Mouse (Mus musculus): Measurements from ENCODE around the gene Gcdh.

The Gcdh gene

DNA sequence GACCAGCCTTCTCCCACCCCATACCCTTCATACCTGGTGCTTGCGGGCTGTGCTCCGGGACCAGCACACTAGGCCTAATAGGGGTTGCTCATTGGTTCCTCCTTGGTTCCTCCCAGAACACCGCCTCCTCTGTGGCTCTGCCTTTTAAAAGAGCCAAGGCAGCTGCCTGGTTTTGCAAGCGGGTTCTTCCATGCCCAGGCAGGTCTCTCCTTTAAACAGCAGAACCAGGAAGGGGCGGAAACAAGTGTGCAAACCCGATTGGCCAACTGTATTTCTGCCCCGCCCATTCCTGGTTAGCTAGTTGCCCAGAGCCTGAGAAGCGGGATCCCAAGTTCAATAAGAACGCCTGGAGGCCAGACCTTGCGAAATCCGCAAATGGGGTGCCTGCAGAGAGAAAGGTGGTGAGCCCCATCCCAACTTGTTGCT, at the start of gene Gcdh:
Gcdh (minus strand) TSS at position 213 of the 426 bp plus-strand sequence.
- peak; percentile 90 to 91 for DNase-seq (ENCODE audit: low spot score in 2 of 2)

GRCm38 (mm10) chr8:84937620-84938485, 44.1 kb upstream of the Gcdh start:
- DNase-seq (ENCODE audit: low spot score in 2 of 2), result no peak

- peak; percentile 60 to 88 for DNase-seq (ENCODE audit: low spot score in 2 of 2)
Observed at GRCm38 (mm10) chr8:84936962-84937546, 43.3 kb upstream of the Gcdh start, which contains the start of gene Mast1. Gene Mast1 (minus strand): TSS chr8:84937359.

- DNase-seq (ENCODE audit: low spot score in 2 of 2), result no peak
Observed at GRCm38 (mm10) chr8:84936041-84936961, 42.6 kb upstream of the Gcdh start.

DNA sequence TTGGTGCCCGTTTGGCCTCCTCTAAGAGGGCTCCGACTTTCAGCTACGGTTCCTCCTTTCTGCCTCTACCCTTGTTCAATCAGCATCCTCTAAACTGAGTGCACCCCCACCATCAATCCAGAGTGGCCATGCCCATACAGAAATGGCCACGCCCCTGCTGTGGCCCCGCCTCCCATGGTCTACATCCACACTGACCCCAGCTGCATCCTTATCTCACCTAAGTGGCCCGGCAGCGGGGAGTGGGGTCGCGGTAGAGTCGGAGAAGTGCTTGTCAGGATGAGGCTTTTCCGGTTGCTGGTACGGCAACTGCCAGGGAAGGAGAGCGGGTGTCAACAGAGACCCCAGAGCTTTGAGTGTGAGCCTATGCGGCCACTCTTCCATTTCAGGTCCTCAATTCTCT, 41.8 kb upstream of the Gcdh start:
- no peak for DNase-seq (ENCODE audit: low spot score in 2 of 2)

DNA sequence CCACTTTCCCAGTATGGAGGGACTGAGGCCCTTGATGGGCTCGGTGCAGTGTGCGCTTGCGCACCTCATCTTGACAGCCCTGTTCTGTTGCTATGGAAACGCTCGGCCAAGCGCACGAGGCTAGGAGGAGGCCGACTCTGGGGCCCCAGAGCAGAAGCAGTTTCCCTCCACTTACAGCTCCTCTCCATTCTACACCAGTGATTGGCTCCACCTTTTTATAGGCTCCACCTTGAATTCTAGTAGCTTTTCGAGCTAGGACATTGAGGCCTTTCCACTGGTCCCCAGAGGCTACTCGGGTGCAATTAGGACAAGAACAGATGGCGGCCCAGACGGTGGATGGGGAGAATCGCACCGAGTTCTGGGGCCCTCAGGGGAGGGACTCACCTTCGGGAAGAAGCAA, 41.1 kb upstream of the Gcdh start:
- DNase-seq (ENCODE audit: low spot score in 2 of 2), result no peak

- DNase-seq (ENCODE audit: low spot score in 2 of 2), result no peak
Observed at GRCm38 (mm10) chr8:84933767-84934559, 40.2 kb upstream of the Gcdh start.

GRCm38 (mm10) chr8:84930582-84930981, 36.9 kb upstream of the Gcdh start:
- no peak for DNase-seq (ENCODE audit: low spot score in 2 of 2)

DNA sequence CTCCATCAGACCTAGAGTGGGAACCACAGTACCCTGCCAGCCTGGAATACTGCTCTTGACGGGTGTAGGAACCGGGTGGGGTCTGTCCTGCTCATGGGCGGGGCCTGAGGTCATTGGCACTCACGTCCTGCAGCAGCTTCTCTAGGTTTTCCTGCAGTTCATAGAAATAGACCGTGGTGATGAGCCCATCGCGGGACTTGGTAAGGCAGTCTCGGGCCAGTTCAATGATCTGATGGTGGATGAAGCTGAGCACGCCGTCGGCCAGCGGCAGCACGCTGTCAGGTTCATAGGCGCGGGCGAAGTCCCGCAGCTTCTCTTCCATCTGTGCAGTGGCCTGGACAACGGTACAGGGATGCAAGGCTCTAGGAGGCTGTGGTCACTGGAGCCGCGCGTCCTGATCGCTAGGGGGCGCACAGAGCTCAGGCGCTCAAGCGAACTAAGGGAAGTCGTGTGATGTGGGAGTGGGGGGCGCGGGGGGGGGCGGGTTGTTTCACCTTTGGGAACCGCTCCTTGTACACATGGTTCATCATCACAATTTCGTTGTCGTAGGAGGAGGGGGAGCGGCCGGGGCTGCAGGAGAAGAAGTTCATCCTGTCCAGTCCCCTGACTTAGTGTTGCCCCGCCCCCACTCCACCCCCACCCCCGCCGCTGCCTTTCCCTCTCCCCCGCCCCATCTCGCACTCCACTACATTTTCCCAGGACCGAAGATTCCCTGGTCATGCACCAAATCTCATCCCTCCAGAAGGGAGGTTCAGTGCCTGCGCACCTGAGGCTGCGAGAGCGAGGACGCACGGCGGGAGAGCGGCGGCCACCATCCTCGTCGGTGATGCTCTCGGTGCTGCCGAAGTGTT, 35.0 kb upstream of the Gcdh start:
- DNase-seq (ENCODE audit: low spot score in 2 of 2), result peak; percentile 65 to 88

DNA sequence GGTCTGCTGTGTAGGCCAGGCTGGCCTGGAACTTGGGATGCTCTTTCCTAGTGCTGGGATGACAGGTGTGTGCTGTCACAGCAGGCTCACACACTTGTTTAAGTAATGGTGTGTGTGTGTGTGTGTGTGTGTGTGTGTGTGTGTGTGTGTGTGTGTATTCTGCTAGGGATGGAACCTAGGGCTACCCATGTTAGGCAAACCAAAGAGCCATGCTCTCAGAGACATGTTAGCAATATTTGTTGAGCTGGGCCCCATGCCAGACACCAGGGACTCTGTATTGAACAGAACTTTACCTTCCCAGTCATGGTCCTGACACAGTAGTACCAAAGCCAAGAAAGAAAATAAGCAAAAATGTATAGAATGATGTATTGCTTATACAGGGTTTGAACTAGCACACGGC, 33.8 kb upstream of the Gcdh start:
- no peak for DNase-seq (ENCODE audit: low spot score in 2 of 2)

DNA sequence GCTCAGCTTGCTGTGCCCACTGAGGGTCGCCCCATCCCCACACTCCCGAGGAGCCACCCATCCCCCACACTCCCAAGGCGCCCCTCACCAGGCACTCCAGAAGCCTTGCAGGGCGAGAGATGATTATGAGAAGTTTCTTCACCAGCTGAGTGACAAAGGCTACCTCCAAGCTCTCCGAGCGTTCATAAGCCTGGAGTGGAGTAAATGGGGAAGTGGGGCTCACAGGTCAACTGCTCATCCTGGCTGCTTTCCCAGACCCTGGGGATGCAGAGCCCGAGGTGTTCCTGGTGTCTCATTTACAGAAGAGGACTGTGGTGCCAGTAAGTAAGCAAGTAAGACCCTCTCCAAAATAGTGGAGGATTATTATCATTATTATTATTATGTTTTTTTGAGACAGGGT, 31.8 kb upstream of the Gcdh start:
- DNase-seq (ENCODE audit: low spot score in 2 of 2), result no peak

DNA sequence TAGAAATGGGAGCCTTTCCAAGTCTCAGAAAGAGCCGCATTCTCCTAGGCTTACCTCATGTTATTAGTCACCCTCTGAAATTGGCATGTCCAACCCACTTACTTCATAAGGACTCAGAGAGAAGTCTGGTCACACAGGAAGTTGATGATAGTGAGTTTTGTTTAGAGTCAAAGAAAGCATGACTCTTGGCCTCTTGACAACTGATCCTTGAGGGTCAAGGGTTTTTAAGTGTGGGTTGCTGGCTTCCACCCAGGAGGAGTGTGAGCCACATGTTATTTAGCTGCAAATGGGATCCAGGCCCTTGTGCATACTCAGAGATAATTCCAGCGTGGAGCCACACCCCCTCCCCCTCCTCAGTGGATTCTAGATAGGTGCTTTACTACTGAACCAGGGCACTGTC, 27.9 kb upstream of the Gcdh start:
- DNase-seq (ENCODE audit: low spot score in 2 of 2), result no peak

DNA sequence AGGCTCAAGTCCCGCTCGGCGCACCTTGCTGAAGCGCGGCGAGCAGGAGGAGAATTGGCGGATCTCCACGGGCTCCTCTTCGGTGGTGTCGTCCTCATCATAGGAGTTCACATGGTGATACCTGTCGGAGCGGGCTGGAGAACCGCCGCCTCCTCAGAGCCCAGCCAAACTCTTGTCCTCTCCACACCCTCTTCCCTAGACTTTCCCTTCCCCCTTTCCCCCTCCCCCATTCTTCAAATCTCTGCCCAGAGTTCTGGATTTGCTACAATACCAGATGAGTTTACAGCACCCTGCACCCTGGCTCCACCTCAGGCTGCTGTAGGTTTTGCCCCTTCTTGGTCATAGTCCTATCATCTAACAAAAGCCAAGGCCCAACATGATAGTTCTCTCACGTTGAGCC, 24.9 kb upstream of the Gcdh start:
- no peak for DNase-seq (ENCODE audit: low spot score in 2 of 2)

- no peak for DNase-seq (ENCODE audit: low spot score in 2 of 2)
Observed at GRCm38 (mm10) chr8:84917781-84918180, 24.1 kb upstream of the Gcdh start.

DNA sequence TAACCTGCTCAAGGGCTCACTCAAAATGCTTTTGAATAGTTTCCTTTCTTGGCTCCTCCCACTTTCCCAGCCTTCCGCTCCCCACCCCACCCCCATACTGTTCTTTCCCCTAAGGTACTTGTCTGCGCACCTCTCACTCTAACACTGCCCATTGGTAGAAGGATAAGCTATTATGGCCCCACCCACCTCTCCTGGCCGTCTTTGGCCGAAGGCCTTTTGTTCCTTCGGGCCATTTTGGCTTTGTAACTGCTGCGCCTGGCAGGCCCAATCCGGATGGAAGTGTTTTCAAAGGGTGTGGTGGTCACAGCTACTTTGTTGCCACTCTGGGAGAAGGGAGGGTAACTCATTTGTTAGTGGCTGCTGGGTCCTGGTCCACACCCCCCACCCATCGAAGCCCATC, 21.5 kb upstream of the Gcdh start:
- DNase-seq (ENCODE audit: low spot score in 2 of 2), result no peak

- DNase-seq (ENCODE audit: low spot score in 2 of 2), result peak; percentile 62 to 83
Observed at GRCm38 (mm10) chr8:84913960-84914359, 20.2 kb upstream of the Gcdh start.

- DNase-seq (ENCODE audit: low spot score in 2 of 2), result peak in 1 of 2 experiments; percentile 17
Observed at GRCm38 (mm10) chr8:84913502-84913900, 19.8 kb upstream of the Gcdh start.

- peak; percentile 82 to 91 for DNase-seq (ENCODE audit: low spot score in 2 of 2)
Observed at GRCm38 (mm10) chr8:84912895-84913501, 19.3 kb upstream of the Gcdh start.

GRCm38 (mm10) chr8:84912391-84912790, 18.7 kb upstream of the Gcdh start:
- DNase-seq (ENCODE audit: low spot score in 2 of 2), result peak; percentile 31 to 73

- DNase-seq (ENCODE audit: low spot score in 2 of 2), result no peak
Observed at GRCm38 (mm10) chr8:84911854-84912253, 18.1 kb upstream of the Gcdh start.

All from spleen, postnatal 4 days (tissue).